Mouse (Mus musculus) limb, embryonic 13.5 days (tissue): ENCODE results near the gene Agpat1. TPM values are rescaled to one million over a fixed set of nuclear protein-coding genes. Genes with fewer than 3 reads are reported as not detected.

Experiments
- ATAC-seq: fragments of 200-750 bp; cut with Nextera tagmentation; 2 replicates; pipeline ENCODE4 v1.8.0; 2017; ENCODE audit warnings: low read depth, moderate number of reproducible peaks, moderate TSS enrichment; ENCODE audit not compliant: low FRiP score
- H3K27ac ChIP-seq: fragments of 300-500 bp; sonication (generic); 2 replicates; pipeline ENCODE4 v1.5.1; 2015; ENCODE audit warnings: inconsistent platforms, mild to moderate bottlenecking, moderate library complexity
- H3K27me3 ChIP-seq: fragments of 300-500 bp; sonication (generic); 2 replicates; pipeline ENCODE4 v1.6.1; 2015; ENCODE audit warnings: mild to moderate bottlenecking, inconsistent platforms
- H3K36me3 ChIP-seq: fragments of 300-500 bp; sonication (generic); 2 replicates; pipeline ENCODE4 v1.6.1; 2015; ENCODE audit warnings: inconsistent platforms, mild to moderate bottlenecking, moderate library complexity
- H3K4me1 ChIP-seq: fragments of 300-500 bp; sonication (generic); 2 replicates; pipeline ENCODE4 v1.6.1; 2015; ENCODE audit warnings: inconsistent platforms
- H3K4me2 ChIP-seq: fragments of 300-500 bp; sonication (generic); replicated peaks from 2 replicates; pipeline ENCODE4 v1.6.1; 2015; ENCODE audit warnings: inconsistent platforms, mild to moderate bottlenecking, moderate library complexity
- H3K4me3 ChIP-seq: fragments of 300-500 bp; sonication (generic); 2 replicates; pipeline ENCODE4 v1.5.1; 2015; ENCODE audit warnings: moderate library complexity, mild to moderate bottlenecking, inconsistent platforms
- H3K9ac ChIP-seq: fragments of 300-500 bp; sonication (generic); 2 replicates; pipeline ENCODE4 v1.6.1; 2015; ENCODE audit warnings: mild to moderate bottlenecking, inconsistent platforms
- H3K9me3 ChIP-seq: fragments of 300-500 bp; sonication (generic); 2 replicates; pipeline ENCODE4 v1.6.1; 2016; ENCODE audit warnings: inconsistent platforms
- whole genome bisulfite sequencing: fragments of 180-500 bp; shearing (Covaris S2); methylation state at CpG from one replicate; pipeline ENCODE4 v1.1.7; 2015; 5-methylcytosine and 5-hydroxymethylcytosine counted together
- polyA plus RNA-seq: library from polyadenylated mRNA; unstranded; fragments of >200 nt; fragmentation: Nextera tagmentation; extraction: Ambion mirVana; gene quantifications from 2 replicates; pipeline ENCODE4 v1.2.1, GENCODE M21; 2015

Agpat1 gene
- polyA plus RNA-seq, 1 experiment from 2014 or later, result 58.4 TPM

DNA sequence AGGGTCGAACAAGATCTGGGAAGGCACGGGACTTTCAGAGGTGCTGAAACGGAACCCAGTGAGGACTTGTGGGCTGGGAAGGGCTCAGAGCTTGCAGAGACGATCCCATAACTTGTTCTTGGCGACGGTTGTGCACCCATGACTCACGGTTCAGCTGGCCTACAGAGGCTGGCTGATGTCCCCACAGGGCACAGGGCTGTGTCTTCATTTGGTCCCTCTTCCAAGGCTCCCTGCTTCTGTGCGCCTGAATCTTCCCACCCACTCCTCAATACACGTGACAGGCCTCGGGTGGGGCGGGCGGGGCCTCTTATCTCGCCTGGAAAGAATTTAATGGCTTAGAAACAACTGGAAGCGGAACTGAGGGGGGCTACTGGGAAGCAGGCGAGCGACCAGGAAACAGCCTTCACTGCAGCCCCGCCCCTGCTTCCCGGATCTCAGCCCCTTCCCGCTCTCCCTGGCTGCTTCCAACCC lies 57.1 kb downstream of the Agpat1 start:
- WGBS, result 4% methylated on average over 19 of the region's 19 CpGs
- Histone ChIP-seq H3K36me3 (no peaks in the 10 kb centered on the region), H3K4me2 (peak overlapping the region; percentile 51), H3K27ac (no peak overlapping the region), H3K4me3 (peak overlapping the region; percentile 16), H3K4me1 (peaks cover 14% of the 10 kb centered on the region; the same call in 1 of the 2 replicates), H3K9ac (no peak overlapping the region), H3K9me3 (no peaks in the 10 kb centered on the region), H3K27me3 (peaks cover 74% of the 10 kb centered on the region)
- no peak for ATAC-seq

DNA sequence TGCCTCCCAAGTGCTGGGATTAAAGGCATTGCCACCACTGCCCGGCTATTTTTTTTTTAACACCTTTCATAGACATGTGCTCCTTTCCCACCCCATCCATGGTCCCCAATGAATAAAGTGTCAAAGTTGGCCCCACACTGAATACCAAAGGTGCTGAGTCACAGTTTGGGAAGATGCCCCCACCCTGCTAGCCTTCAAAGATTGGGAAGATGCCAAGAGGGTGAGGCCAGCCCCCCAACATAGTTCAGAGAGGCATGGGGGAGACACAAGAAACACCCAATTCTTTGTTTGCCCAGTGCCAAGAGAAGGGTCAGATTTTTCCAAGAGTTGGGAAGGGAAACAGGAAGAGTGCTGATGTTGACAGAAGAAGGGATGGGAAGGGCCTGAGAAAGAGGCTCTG lies 58.4 kb downstream of the Agpat1 start:
- H3K4me2 ChIP-seq, result no peak overlapping the region
- H3K36me3 ChIP-seq, result no peaks in the 10 kb centered on the region
- 89% methylated on average over 1 of the region's 1 CpGs for WGBS
- H3K27ac ChIP-seq, result no peak overlapping the region
- H3K9ac ChIP-seq, result no peak overlapping the region
- ATAC-seq, result no peak
- H3K4me3 ChIP-seq, result no peak overlapping the region
- H3K9me3 ChIP-seq, result no peaks in the 10 kb centered on the region
- peaks cover 77% of the 10 kb centered on the region for H3K27me3 ChIP-seq
- peaks cover 10% of the 10 kb centered on the region; the same call in 1 of the 2 replicates for H3K4me1 ChIP-seq

DNA sequence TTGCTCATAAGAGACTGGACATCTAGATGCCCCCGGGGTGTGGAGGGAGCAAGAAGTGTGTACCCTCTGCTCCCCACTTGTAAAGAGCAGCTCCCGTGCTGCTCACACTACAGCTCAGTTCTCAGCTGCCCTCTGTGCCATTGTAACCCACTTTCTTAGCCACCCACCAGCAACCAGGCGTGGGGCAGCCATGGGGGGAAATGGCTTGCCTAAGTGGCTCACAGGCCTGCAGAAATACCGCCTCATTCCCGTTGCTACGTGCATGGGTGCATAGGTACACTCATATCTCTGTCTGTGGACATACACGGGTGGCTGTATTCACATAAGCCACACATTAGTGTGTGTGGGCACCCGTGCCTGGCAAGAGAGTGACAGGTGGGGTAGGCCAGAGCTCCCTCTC lies 58.9 kb downstream of the Agpat1 start:
- peaks cover 10% of the 10 kb centered on the region; the same call in 1 of the 2 replicates for H3K4me1 ChIP-seq
- H3K36me3 ChIP-seq, result no peaks in the 10 kb centered on the region
- no peaks in the 10 kb centered on the region for H3K9me3 ChIP-seq
- H3K27me3 ChIP-seq, result peaks cover 77% of the 10 kb centered on the region
- no peak for ATAC-seq
- no peak overlapping the region for H3K9ac ChIP-seq
- no peak overlapping the region for H3K27ac ChIP-seq
- H3K4me3 ChIP-seq, result no peak overlapping the region
- WGBS, result 84% methylated on average over 8 of the region's 8 CpGs
- H3K4me2 ChIP-seq, result no peak overlapping the region

Other genes with a start within 250 kb of the Agpat1 start
- gene Btnl2, start 249.4 kb upstream of the Agpat1 start, polyA plus RNA-seq, result 0.05 and 0.09 TPM in 2 replicates
- gene Btnl1, start 227.1 kb upstream of the Agpat1 start, polyA plus RNA-seq, result not detected in 2 replicates
- 0.47 and 0.69 TPM in 2 replicates for gene BC051142, start 205.4 kb upstream of the Agpat1 start, polyA plus RNA-seq
- gene Btnl4, start 126.9 kb upstream of the Agpat1 start, polyA plus RNA-seq, result not detected in 2 replicates
- not detected in 2 replicates for gene Btnl6, start 86.9 kb upstream of the Agpat1 start, polyA plus RNA-seq
- 4.8 and 5.3 TPM in 2 replicates for gene Notch4, start 40.0 kb upstream of the Agpat1 start, polyA plus RNA-seq
- gene Gpsm3, start 14.5 kb upstream of the Agpat1 start, polyA plus RNA-seq, result 4.0 and 5.8 TPM in 2 replicates
- gene Pbx2, start 13.0 kb upstream of the Agpat1 start, polyA plus RNA-seq, result 17.6 and 18.9 TPM in 2 replicates
- 3.5 TPM in 2 replicates for gene Ager, start 6.4 kb upstream of the Agpat1 start, polyA plus RNA-seq
- 133 and 135 TPM in 2 replicates for gene Rnf5, start 572 bp upstream of the Agpat1 start, polyA plus RNA-seq
- gene Egfl8, start 11.7 kb downstream of the Agpat1 start, polyA plus RNA-seq, result 6.6 and 7.3 TPM in 2 replicates
- 22.8 and 24.4 TPM in 2 replicates for gene Ppt2, start 24.2 kb downstream of the Agpat1 start, polyA plus RNA-seq
- 0.25 and 0.40 TPM in 2 replicates for gene Prrt1, start 25.3 kb downstream of the Agpat1 start, polyA plus RNA-seq
- gene Fkbpl, start 40.5 kb downstream of the Agpat1 start, polyA plus RNA-seq, result 16.5 and 18.8 TPM in 2 replicates
- 97.6 and 99.6 TPM in 2 replicates for gene Atf6b, start 42.9 kb downstream of the Agpat1 start, polyA plus RNA-seq
- gene Tnxb, start 66.3 kb downstream of the Agpat1 start, polyA plus RNA-seq, result 0.09 TPM in 2 replicates
- gene C4b, start 139.6 kb downstream of the Agpat1 start, polyA plus RNA-seq, result 0.06 and 0.17 TPM in 2 replicates
- gene Cyp21a1, start 200.3 kb downstream of the Agpat1 start, polyA plus RNA-seq, result 0.18 TPM in 1 of 2 replicates, not detected in the other
- 28.2 and 28.7 TPM in 2 replicates for gene Stk19, start 232.7 kb downstream of the Agpat1 start, polyA plus RNA-seq
- gene Dxo, start 232.8 kb downstream of the Agpat1 start, polyA plus RNA-seq, result 62.8 and 74.3 TPM in 2 replicates
- 54.0 and 55.2 TPM in 2 replicates for gene Skiv2l, start 245.9 kb downstream of the Agpat1 start, polyA plus RNA-seq
- 114 and 126 TPM in 2 replicates for gene Nelfe, start 246.1 kb downstream of the Agpat1 start, polyA plus RNA-seq